In the genomic region with DNA sequence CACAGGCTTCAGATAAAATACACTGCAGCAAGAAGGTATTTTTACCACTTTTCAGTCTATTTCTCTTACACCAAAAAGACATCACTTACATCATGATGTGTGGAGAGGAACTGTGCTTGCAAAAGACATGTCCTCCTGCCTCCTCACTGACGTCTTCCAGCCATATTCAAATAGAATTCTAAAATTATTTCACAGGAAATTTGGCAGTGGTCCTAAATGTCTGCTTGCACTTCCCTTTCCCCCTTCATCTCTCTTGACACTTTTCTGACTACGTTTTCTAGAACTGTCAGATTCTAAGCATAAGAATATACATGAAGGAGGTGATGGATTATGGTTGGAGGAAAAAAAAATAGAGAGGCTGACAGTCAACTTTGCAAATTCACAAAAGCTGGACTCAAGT, we compare ENCODE assay signal across 10 mouse cellular contexts. TPM values are rescaled to one million over a fixed set of nuclear protein-coding genes. Genes with fewer than 3 reads are reported as not detected.
DNase-seq lines count a peak whose midpoint lies in the region; ATAC-seq lines count a peak whose summit lies in the region.
"Had no signal": no experiment of that assay in that cellular context is flagged by ENCODE, and none has a peak within 500 bp of the region (broad histone marks: within the 10 kb centered on the region; RNA-seq: fewer than 3 reads in every experiment).

No protein-coding gene starts in this region.

- H3K36me3 ChIP-seq in kidney, embryonic 15.5 days: peaks cover 5% of the 10 kb centered on the region
- H3K36me3 ChIP-seq in forebrain, embryonic 15.5 days: no peaks in the 10 kb centered on the region
- peaks cover 6% of the 10 kb centered on the region; the same call in 1 of the 2 replicates for H3K36me3 ChIP-seq in midbrain, embryonic 14.5 days (ENCODE audit: control insufficient read depth, insufficient read depth, low read length)
- H3K36me3 ChIP-seq in liver, embryonic 11.5 days (ENCODE audit: control insufficient read depth, insufficient read depth, low read length): no peaks in the 10 kb centered on the region
- H3K36me3 ChIP-seq: lung, embryonic 15.5 days had no signal

- H3K4me3 ChIP-seq in kidney, embryonic 15.5 days (replicated peaks): no peak overlapping the region
- H3K4me3 ChIP-seq in forebrain, embryonic 15.5 days: no peak overlapping the region
- no peak overlapping the region for H3K4me3 ChIP-seq in midbrain, embryonic 14.5 days (replicated peaks; ENCODE audit: low read depth, low read length)
- no peak overlapping the region for H3K4me3 ChIP-seq in liver, embryonic 11.5 days (ENCODE audit: low read depth, low read length)
- H3K4me3 ChIP-seq: limb, embryonic 12.5 days; lung, embryonic 15.5 days had no signal

- H3K4me2 ChIP-seq in kidney, embryonic 15.5 days: no peak overlapping the region
- H3K4me2 ChIP-seq in forebrain, embryonic 15.5 days (replicated peaks): 0 out of 2 replicates have a peak overlapping the region, but pooled peaks have one; percentile 7
- no peak overlapping the region for H3K4me2 ChIP-seq in midbrain, embryonic 14.5 days (ENCODE audit: low read length)
- no peak overlapping the region for H3K4me2 ChIP-seq in liver, embryonic 11.5 days
- H3K4me2 ChIP-seq: limb, embryonic 12.5 days; lung, embryonic 15.5 days had no signal

- H3K27ac ChIP-seq in kidney, embryonic 15.5 days: peak overlapping the region; percentile 56; the same call in 1 of the 2 replicates
- peak overlapping the region; percentile 90 for H3K27ac ChIP-seq in forebrain, embryonic 15.5 days (replicated peaks)
- H3K27ac ChIP-seq in midbrain, embryonic 14.5 days (replicated peaks; ENCODE audit: low read depth, low read length): peak overlapping the region; percentile 58
- H3K27ac ChIP-seq in liver, embryonic 11.5 days (ENCODE audit: low read depth, low read length): no peak overlapping the region
- H3K27ac ChIP-seq: limb, embryonic 12.5 days; lung, embryonic 15.5 days had no signal

- no peaks in the 10 kb centered on the region for H3K9me3 ChIP-seq in kidney, embryonic 15.5 days (replicated peaks)
- H3K9me3 ChIP-seq in forebrain, embryonic 15.5 days: no peaks in the 10 kb centered on the region
- no peaks in the 10 kb centered on the region for H3K9me3 ChIP-seq in midbrain, embryonic 14.5 days (ENCODE audit: control insufficient read depth, low read length)
- no peaks in the 10 kb centered on the region for H3K9me3 ChIP-seq in liver, embryonic 11.5 days (ENCODE audit: control insufficient read depth, low read length)
- H3K9me3 ChIP-seq: limb, embryonic 12.5 days; lung, embryonic 15.5 days had no signal

- WGBS in kidney, embryonic 15.5 days: 48% methylated on average over 2 of the region's 2 CpGs
- 14% methylated on average over 2 of the region's 2 CpGs for WGBS in forebrain, embryonic 15.5 days
- 30% methylated on average over 2 of the region's 2 CpGs for WGBS in midbrain, embryonic 14.5 days
- WGBS in liver, embryonic 11.5 days: 38% methylated on average over 2 of the region's 2 CpGs

- DNase-seq in kidney, adult 11 months: no peak
- DNase-seq in brain, adult 2 months (ENCODE audit: low read depth, low spot score): peak; percentile 83
- DNase-seq in midbrain, embryonic 14.5 days: no peak
- DNase-seq in liver, embryonic 11.5 days (ENCODE audit: low spot score): no peak
- no peak for DNase-seq in heart, adult 11 months

- H3K27me3 ChIP-seq in kidney, embryonic 15.5 days: no peaks in the 10 kb centered on the region
- H3K27me3 ChIP-seq in forebrain, embryonic 15.5 days: no peaks in the 10 kb centered on the region
- 0 out of 2 replicates have a peak, but pooled peaks cover 4% of the 10 kb centered on the region for H3K27me3 ChIP-seq in midbrain, embryonic 14.5 days (ENCODE audit: control insufficient read depth, insufficient read depth, low read length)
- no peaks in the 10 kb centered on the region for H3K27me3 ChIP-seq in liver, embryonic 11.5 days (replicated peaks; ENCODE audit: control insufficient read depth, insufficient read depth, low read length)
- H3K27me3 ChIP-seq: limb, embryonic 12.5 days; lung, embryonic 15.5 days had no signal

- no peak overlapping the region for H3K9ac ChIP-seq in kidney, embryonic 15.5 days
- no peak overlapping the region for H3K9ac ChIP-seq in forebrain, embryonic 15.5 days (replicated peaks)
- no peak overlapping the region for H3K9ac ChIP-seq in midbrain, embryonic 14.5 days (replicated peaks; ENCODE audit: low read length)
- H3K9ac ChIP-seq in liver, embryonic 11.5 days (ENCODE audit: low read depth, low read length): no peak overlapping the region
- H3K9ac ChIP-seq: limb, embryonic 12.5 days; lung, embryonic 15.5 days had no signal

- peaks cover 27% of the 10 kb centered on the region for H3K4me1 ChIP-seq in kidney, embryonic 15.5 days
- peaks cover 58% of the 10 kb centered on the region for H3K4me1 ChIP-seq in forebrain, embryonic 15.5 days
- H3K4me1 ChIP-seq in midbrain, embryonic 14.5 days (ENCODE audit: control insufficient read depth, insufficient read depth, low read length): peaks cover 50% of the 10 kb centered on the region
- H3K4me1 ChIP-seq in liver, embryonic 11.5 days (replicated peaks; ENCODE audit: control insufficient read depth, insufficient read depth, low read length): no peaks in the 10 kb centered on the region; the same call in 1 of the 2 replicates

- no peak; the same call in 1 of the 2 replicates for ATAC-seq in kidney, embryonic 15.5 days (replicated peaks; ENCODE audit: low FRiP score)
- ATAC-seq in forebrain, embryonic 15.5 days (replicated peaks): peak; percentile 34; the same call in 1 of the 2 replicates
- no peak for ATAC-seq in midbrain, embryonic 14.5 days (ENCODE audit: low FRiP score, low TSS enrichment)
- no peak for ATAC-seq in liver, embryonic 11.5 days (replicated peaks; ENCODE audit: low FRiP score)
- ATAC-seq: inflammation-experienced regulatory T-cells, adult 6 months had no signal

RNA-seq across cellular contexts. Expression of a gene that starts 33.0 kb away (rescaled TPM):
- polyA plus RNA-seq in kidney, embryonic 15.5 days (2015; fragmentation: Nextera tagmentation; extraction: Ambion mirVana): 362 and 367 TPM in 2 replicates
- 502 and 540 TPM in 2 replicates for polyA plus RNA-seq in forebrain, embryonic 15.5 days (2015; fragmentation: Nextera tagmentation; extraction: Ambion mirVana)
- polyA plus RNA-seq in midbrain, embryonic 14.5 days (2014; fragmentation: Nextera tagmentation; extraction: Ambion mirVana): 680 and 686 TPM in 2 replicates
- polyA plus RNA-seq in liver, embryonic 11.5 days (2014; fragmentation: Nextera tagmentation; extraction: Ambion mirVana): 232 and 261 TPM in 2 replicates
